Mouse (Mus musculus) left cerebral cortex, adult 2 months (tissue): ENCODE measurements around the gene Eef2k. TPM values are rescaled to one million over a fixed set of nuclear protein-coding genes. Genes with fewer than 3 reads are reported as not detected.

Experiments used
- DNase-seq, 2 experiments: peaks; one replicate each; pipeline ENCODE4 v3.0.0; 2021 to 2022; ENCODE audit warnings: low spot score in 2 of 2, mixed read lengths in 1 of 2; ENCODE audit errors: extremely low spot score in 1 of 2
- H3K27ac ChIP-seq: fragments of 200-600 bp; 2 replicates; pipeline ENCODE4 v1.8.1; 2022
- H3K4me3 ChIP-seq: fragments of 200-600 bp; 2 replicates; pipeline ENCODE4 v1.8.1; 2022
- CTCF ChIP-seq: fragments of 200-600 bp; IDR thresholded peaks from 2 replicates; pipeline ENCODE4 v1.8.1; 2022; ENCODE audit warnings: antibody characterized with exemption, mild to moderate bottlenecking, moderate library complexity
- intact Hi-C: fragments of 180-260 bp; cut with DNase I; formaldehyde crosslinking; loops from one replicate; pipeline ENCODE4 v1.15.1; 2025
- total RNA-seq, 2 experiments: library from RNA; stranded (reverse); gene quantifications; 2 replicates each; pipeline ENCODE4 v1.2.3; 2021

The Eef2k gene
- total RNA-seq, 2 experiments from 2014 or later, result 34.1 to 34.4 TPM

DNA sequence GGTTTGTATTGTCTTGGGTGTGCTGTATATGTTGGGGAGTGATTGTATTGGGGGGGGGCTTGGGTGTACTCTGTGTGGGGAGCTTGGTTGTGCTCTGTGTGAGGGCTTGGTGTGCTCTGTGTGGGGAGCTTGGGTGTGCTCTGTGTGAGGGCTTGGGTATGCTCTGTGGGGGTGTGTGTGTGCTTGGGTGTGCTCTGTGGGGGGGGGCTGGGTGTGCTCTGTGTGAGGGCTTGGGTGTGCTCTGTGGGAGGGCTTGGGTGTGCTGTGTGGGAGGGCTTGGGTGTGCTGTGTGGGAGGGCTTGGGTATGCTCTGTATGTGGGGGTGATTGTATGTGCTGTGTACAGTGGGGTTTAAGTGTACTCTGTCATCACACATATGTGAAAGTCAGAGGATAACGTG, 25.1 kb downstream of the Eef2k start:
- no peak for TF ChIP-seq CTCF
- DNase-seq, result no peak
- Histone ChIP-seq H3K27ac (no peak overlapping the region), H3K4me3 (no peak overlapping the region)
- intact Hi-C loops, result no loop called here

GRCm38 (mm10) chr7:120869883-120870282, 27.3 kb downstream of the Eef2k start:
- intact Hi-C loops, result loop anchor here (1.0 kb wide), 1 partner anchor 28 kb away; the partner anchor contains the start of gene Eef2k
- no peak for TF ChIP-seq CTCF
- no peak for DNase-seq

DNA sequence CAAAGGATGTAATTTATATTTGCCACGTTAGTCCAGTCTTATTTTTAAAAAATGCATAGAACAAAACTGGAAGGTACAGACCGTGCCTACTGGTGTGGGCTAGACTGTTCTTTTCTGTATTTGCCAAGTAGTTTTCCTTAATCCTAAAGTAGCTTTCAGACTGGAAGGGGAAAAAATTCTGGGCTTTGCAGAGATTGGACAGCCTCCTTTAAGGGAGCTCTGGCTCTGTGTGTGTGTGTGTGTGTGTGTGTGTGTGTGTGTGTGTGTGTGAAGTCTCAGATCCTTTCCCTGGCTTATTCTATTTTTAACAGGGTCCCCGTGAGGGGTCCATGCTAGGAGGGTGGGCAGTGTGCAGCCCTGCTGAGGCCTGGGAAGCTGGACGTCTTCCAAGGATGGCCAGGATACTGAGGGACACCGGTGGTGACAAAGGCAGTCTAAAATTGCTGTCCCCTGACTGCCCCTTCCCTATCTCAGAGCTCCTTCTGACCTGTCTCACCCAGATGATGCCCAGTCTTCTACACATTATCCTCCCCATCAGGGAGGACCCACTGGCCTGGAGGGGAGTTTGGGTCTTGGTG, 27.9 kb downstream of the Eef2k start:
- H3K27ac ChIP-seq, result no peak overlapping the region; the same call in 1 of the 2 replicates
- no peak overlapping the region for H3K4me3 ChIP-seq
- TF ChIP-seq CTCF, result no peak
- intact Hi-C loops, result loop anchor here (1.0 kb wide), 1 partner anchor 28 kb away; the partner anchor contains the start of gene Eef2k
- no peak for DNase-seq

More at GRCm38 (mm10) chr7:120869883-120870282, 27.3 kb downstream of the Eef2k start:
- Histone ChIP-seq H3K27ac (no peak overlapping the region; the same call in 1 of the 2 replicates), H3K4me3 (no peak overlapping the region)

- no peak for DNase-seq
- no peak for TF ChIP-seq CTCF
- intact Hi-C loops, result no loop called here
- Histone ChIP-seq H3K4me3 (no peak overlapping the region), H3K27ac (no peak overlapping the region)
These were observed 30.5 kb downstream of the Eef2k start for GRCm38 (mm10) chr7:120873083-120873482.

DNA sequence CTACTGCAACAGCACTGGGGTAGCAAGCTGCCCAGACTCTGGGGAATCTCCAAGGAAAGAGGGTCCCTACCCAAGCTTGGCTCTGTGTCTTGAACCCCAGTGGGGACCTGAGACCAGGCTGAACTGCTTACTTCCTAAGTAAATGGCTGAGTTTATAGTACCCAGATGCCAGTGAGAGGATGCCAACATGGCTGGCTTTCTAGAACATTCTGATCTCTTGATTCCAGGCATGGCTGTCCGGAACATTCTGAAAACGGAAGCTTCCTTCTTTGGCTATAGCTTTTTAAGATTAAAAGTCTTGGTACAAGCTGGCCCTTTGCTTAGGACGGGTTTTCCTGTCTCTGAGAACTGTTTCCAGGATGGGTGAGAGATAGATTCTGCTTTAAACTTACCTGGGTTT, 31.4 kb downstream of the Eef2k start:
- no peak for DNase-seq
- Histone ChIP-seq H3K27ac (no peak overlapping the region), H3K4me3 (no peak overlapping the region)
- TF ChIP-seq CTCF, result no peak
- intact Hi-C loops, result no loop called here

- no peak for DNase-seq
- no peak overlapping the region for H3K4me3 ChIP-seq
- no peak for TF ChIP-seq CTCF
- intact Hi-C loops, result no loop called here
- H3K27ac ChIP-seq, result no peak overlapping the region
These were observed 32.3 kb downstream of the Eef2k start for GRCm38 (mm10) chr7:120874764-120875539.

GRCm38 (mm10) chr7:120875540-120876388, 33.1 kb downstream of the Eef2k start:
- no peak for DNase-seq
- no peak for TF ChIP-seq CTCF
- Histone ChIP-seq H3K27ac (no peak overlapping the region), H3K4me3 (no peak overlapping the region)
- intact Hi-C loops, result no loop called here

DNA sequence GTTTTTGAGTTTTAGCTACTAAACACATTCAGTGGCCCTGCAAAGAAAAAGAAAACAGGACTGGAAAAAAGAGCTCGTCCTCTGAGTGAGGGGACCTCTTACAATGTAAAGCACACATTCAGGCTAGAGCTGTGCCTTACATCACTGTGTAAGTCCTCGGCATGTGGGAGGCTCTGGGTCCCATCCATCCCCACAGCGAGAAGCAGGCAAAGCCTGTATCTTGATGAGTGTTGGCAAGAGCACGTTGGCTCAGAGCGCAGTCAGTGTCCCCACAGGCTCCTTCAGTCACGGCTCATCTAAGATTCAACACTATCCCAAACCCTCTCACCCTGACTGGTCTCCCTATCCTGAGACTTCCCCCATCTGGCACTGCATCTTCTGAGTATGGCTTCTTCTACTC, 35.6 kb downstream of the Eef2k start:
- Histone ChIP-seq H3K27ac (peak overlapping the region; percentile 40; the same call in 1 of the 2 replicates), H3K4me3 (no peak overlapping the region)
- peak in 1 of 2 experiments; percentile 24 for DNase-seq
- intact Hi-C loops, result no loop called here
- TF ChIP-seq CTCF, result no peak

DNA sequence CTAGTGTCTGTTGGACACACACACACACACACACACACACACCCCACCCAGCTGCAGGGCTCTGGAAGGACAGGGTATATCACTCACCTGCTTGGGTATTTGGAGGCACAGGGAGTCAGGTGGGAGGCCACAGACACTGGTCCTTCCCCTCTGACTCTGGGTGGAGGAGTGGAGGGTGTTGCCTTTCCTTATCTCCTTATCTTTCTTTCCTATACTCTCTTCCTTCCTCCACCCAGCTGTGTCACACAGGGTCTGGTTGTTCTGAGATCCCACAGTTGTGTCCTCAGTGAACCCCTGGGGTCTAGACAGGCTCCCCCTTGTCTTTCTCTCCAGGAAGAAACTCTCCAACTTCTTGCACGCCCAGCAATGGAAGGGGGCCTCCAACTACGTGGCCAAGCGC, 37.3 kb downstream of the Eef2k start:
- DNase-seq, result no peak
- Histone ChIP-seq H3K27ac (no peak overlapping the region), H3K4me3 (no peak overlapping the region)
- intact Hi-C loops, result no loop called here
- no peak for TF ChIP-seq CTCF

GRCm38 (mm10) chr7:120880770-120881169, 38.1 kb downstream of the Eef2k start:
- intact Hi-C loops, result no loop called here
- no peak for TF ChIP-seq CTCF
- no peak for DNase-seq
- Histone ChIP-seq H3K27ac (no peak overlapping the region), H3K4me3 (no peak overlapping the region)

GRCm38 (mm10) chr7:120881451-120881850, 38.8 kb downstream of the Eef2k start:
- TF ChIP-seq CTCF, result no peak
- Histone ChIP-seq H3K4me3 (no peak overlapping the region), H3K27ac (no peak overlapping the region)
- intact Hi-C loops, result no loop called here
- no peak for DNase-seq

DNA sequence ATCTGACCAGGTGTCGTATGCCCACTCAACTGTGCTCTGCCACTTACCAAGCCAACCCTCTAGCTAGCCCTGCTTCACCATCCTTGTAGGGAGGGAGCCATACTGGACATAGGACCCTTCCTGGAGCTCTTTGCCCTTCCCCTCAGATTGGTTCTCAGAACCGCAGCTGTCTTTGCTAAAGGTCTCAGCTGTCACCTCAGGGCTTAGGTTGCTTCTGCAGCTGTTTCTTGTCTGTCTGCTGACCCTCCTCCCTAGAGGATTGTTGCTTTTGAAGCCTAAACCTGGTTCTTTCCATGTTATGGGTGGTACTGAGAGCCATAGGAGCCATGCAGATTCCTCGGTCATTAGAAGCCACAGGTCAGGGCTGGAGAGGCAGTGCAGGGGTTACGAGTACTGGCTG, 40.0 kb downstream of the Eef2k start:
- Histone ChIP-seq H3K4me3 (no peak overlapping the region), H3K27ac (no peak overlapping the region)
- TF ChIP-seq CTCF, result no peak
- no peak for DNase-seq
- intact Hi-C loops, result no loop called here
